Mouse (Mus musculus) cerebellum, postnatal 4 days (tissue): ENCODE results near the gene Cacna2d2.
A peak's percentile ranks its signal among the peaks of the same experiment; 100 is the strongest.

Experiments used
- DNase-seq, 2 experiments: peaks; one replicate each; pipeline ENCODE4 v3.0.0; 2022; ENCODE audit warnings: low spot score in 2 of 2, mixed read lengths in 1 of 2

Gene Cacna2d2

GRCm38 (mm10) chr9:107399491-107399971, at the start of gene Cacna2d2:
Gene Cacna2d2 (plus strand): TSS chr9:107399612.
- DNase-seq, result peak; percentile 61 to 71

GRCm38 (mm10) chr9:107354826-107355225, 44.6 kb upstream of the Cacna2d2 start:
- no peak for DNase-seq

GRCm38 (mm10) chr9:107355870-107356765, 43.3 kb upstream of the Cacna2d2 start:
- DNase-seq, result peak; percentile 47 to 71

GRCm38 (mm10) chr9:107357651-107358050, 41.8 kb upstream of the Cacna2d2 start:
- DNase-seq, result peak; percentile 90 to 95

GRCm38 (mm10) chr9:107360989-107361388, 38.4 kb upstream of the Cacna2d2 start:
- DNase-seq, result no peak

- peak in 1 of 2 experiments; percentile 76 for DNase-seq
These were observed 32.8 kb upstream of the Cacna2d2 start for GRCm38 (mm10) chr9:107366644-107367043.

GRCm38 (mm10) chr9:107368302-107368701, 31.1 kb upstream of the Cacna2d2 start:
- no peak for DNase-seq

GRCm38 (mm10) chr9:107369270-107370105, 29.9 kb upstream of the Cacna2d2 start:
- no peak for DNase-seq

GRCm38 (mm10) chr9:107370106-107370463, 29.3 kb upstream of the Cacna2d2 start:
- DNase-seq, result no peak

- DNase-seq, result no peak
These were observed 27.0 kb upstream of the Cacna2d2 start for GRCm38 (mm10) chr9:107372441-107372840.

- peak in 1 of 2 experiments; percentile 41 for DNase-seq
These were observed 24.8 kb upstream of the Cacna2d2 start for GRCm38 (mm10) chr9:107374623-107375022.

- no peak for DNase-seq
These were observed 24.0 kb upstream of the Cacna2d2 start for GRCm38 (mm10) chr9:107375451-107375850.

- DNase-seq, result peak in 1 of 2 experiments; percentile 36
These were observed 21.4 kb upstream of the Cacna2d2 start for GRCm38 (mm10) chr9:107377961-107378512.

GRCm38 (mm10) chr9:107381723-107382122, 17.7 kb upstream of the Cacna2d2 start:
- DNase-seq, result no peak

GRCm38 (mm10) chr9:107384396-107384795, 15.0 kb upstream of the Cacna2d2 start:
- DNase-seq, result no peak

- no peak for DNase-seq
These were observed 12.7 kb upstream of the Cacna2d2 start for GRCm38 (mm10) chr9:107386722-107387121.

- no peak for DNase-seq
These were observed 11.7 kb upstream of the Cacna2d2 start for GRCm38 (mm10) chr9:107387708-107388107.

GRCm38 (mm10) chr9:107388263-107388662, 11.1 kb upstream of the Cacna2d2 start:
- no peak for DNase-seq

- no peak for DNase-seq
These were observed 3.0 kb upstream of the Cacna2d2 start for GRCm38 (mm10) chr9:107396397-107396796.

- DNase-seq, result no peak
These were observed 444 bp upstream of the Cacna2d2 start for GRCm38 (mm10) chr9:107398968-107399367.

GRCm38 (mm10) chr9:107400060-107400511, 674 bp downstream of the Cacna2d2 start:
- DNase-seq, result no peak
